Mouse (Mus musculus) MEL (cell line): Measurements from ENCODE around the gene Zdhhc13. TPM values are rescaled to one million over a fixed set of nuclear protein-coding genes. Genes with fewer than 3 reads are reported as not detected.

Source experiments
- DNase-seq: peaks from one replicate; pipeline ENCODE4 v3.0.0; 2011; ENCODE audit warnings: low read depth, low spot score
- H3K27ac ChIP-seq: 2 replicates; pipeline ENCODE4 v1.5.1; 2012; ENCODE audit warnings: low read depth, mild to moderate bottlenecking, control low read depth, low read length, moderate library complexity; ENCODE audit not compliant: control insufficient read depth
- H3K27me3 ChIP-seq, 2 experiments: fragments of 150-350 bp in 1 of 2; sonication (generic) in 1 of 2; 2 replicates each; pipeline ENCODE4 v1.6.1; 2012; ENCODE audit warnings: low read length in 2 of 2, mild to moderate bottlenecking in 2 of 2, improper control_type of control experiment in 1 of 2, moderate library complexity in 1 of 2; ENCODE audit not compliant: insufficient read depth in 2 of 2, control insufficient read depth in 1 of 2
- H3K36me3 ChIP-seq, 2 experiments: 2 replicates each; pipeline ENCODE4 v1.6.1; 2012 to 2014; ENCODE audit warnings: low read length in 2 of 2, improper control_type of control experiment in 1 of 2, inconsistent platforms in 1 of 2, mild to moderate bottlenecking in 1 of 2; ENCODE audit not compliant: insufficient read depth in 2 of 2, control insufficient read depth in 1 of 2
- H3K4me1 ChIP-seq, 2 experiments: fragments of 150-350 bp in 1 of 2; sonication (generic) in 1 of 2; 2 replicates each; pipeline ENCODE4 v1.6.1; 2012; ENCODE audit warnings: low read length in 2 of 2, improper control_type of control experiment in 1 of 2, mild to moderate bottlenecking in 1 of 2; ENCODE audit not compliant: insufficient read depth in 2 of 2, control insufficient read depth in 1 of 2
- H3K4me3 ChIP-seq, 2 experiments: fragments of 150-350 bp in 1 of 2; sonication (generic) in 1 of 2; 2 replicates each; pipeline ENCODE4 v1.5.1; 2012; ENCODE audit warnings: low read depth in 2 of 2, low read length in 2 of 2, mild to moderate bottlenecking in 2 of 2, moderate library complexity in 2 of 2, control low read depth in 1 of 2, improper control_type of control experiment in 1 of 2; ENCODE audit not compliant: control insufficient read depth in 1 of 2, insufficient read depth in 1 of 2
- H3K79me2 ChIP-seq: 2 replicates; pipeline ENCODE4 v1.6.1; 2012; ENCODE audit warnings: mild to moderate bottlenecking, low read length, moderate library complexity; ENCODE audit not compliant: control insufficient read depth, poor library complexity, insufficient read depth
- H3K9ac ChIP-seq: 2 replicates; pipeline ENCODE4 v1.6.1; 2012; ENCODE audit warnings: low read depth, mild to moderate bottlenecking, control low read depth, low read length, moderate library complexity; ENCODE audit not compliant: control insufficient read depth, poor library complexity, severe bottlenecking
- H3K9me3 ChIP-seq: fragments of 150-350 bp; sonication (generic); replicated peaks from 2 replicates; pipeline ENCODE4 v1.6.1; 2012; ENCODE audit warnings: mild to moderate bottlenecking, low read length, improper control_type of control experiment, moderate library complexity; ENCODE audit not compliant: insufficient read depth
- CHD1 ChIP-seq: IDR thresholded peaks from 2 replicates; pipeline ENCODE4 v1.6.1; 2012; ENCODE audit warnings: low read depth, mild to moderate bottlenecking, inconsistent platforms, low read length, improper control_type of control experiment
- ELF1 ChIP-seq: IDR thresholded peaks from 2 replicates; pipeline ENCODE4 v1.6.1; 2014; ENCODE audit warnings: low read depth, mild to moderate bottlenecking, inconsistent platforms, low read length, improper control_type of control experiment, moderate library complexity
- EP300 ChIP-seq, 2 experiments: IDR thresholded peaks; 2 replicates each; pipeline ENCODE4 v1.6.1; 2011; ENCODE audit warnings: improper control_type of control experiment in 2 of 2, low read length in 2 of 2, low read depth in 1 of 2, mild to moderate bottlenecking in 1 of 2
- GABPA ChIP-seq: IDR thresholded peaks from 2 replicates; pipeline ENCODE4 v1.6.1; 2012; ENCODE audit warnings: low read depth, mild to moderate bottlenecking, inconsistent platforms, low read length, improper control_type of control experiment, moderate library complexity
- HCFC1 ChIP-seq: IDR thresholded peaks from 2 replicates; pipeline ENCODE4 v1.6.1; 2012; ENCODE audit warnings: low read depth, mild to moderate bottlenecking, inconsistent platforms, low read length, improper control_type of control experiment, moderate library complexity
- MAFK ChIP-seq: IDR thresholded peaks from 2 replicates; pipeline ENCODE4 v1.6.1; 2011; ENCODE audit warnings: low read depth, mild to moderate bottlenecking, low read length, improper control_type of control experiment, borderline replicate concordance
- MEF2A ChIP-seq: IDR thresholded peaks from 2 replicates; pipeline ENCODE4 v1.6.1; 2014; ENCODE audit warnings: low read depth, mild to moderate bottlenecking, inconsistent platforms, low read length, improper control_type of control experiment; ENCODE audit not compliant: poor library complexity, insufficient replicate concordance, severe bottlenecking; ENCODE audit errors: extremely low read depth
- MXI1 ChIP-seq: IDR thresholded peaks from 2 replicates; pipeline ENCODE4 v1.6.1; 2011; ENCODE audit warnings: mild to moderate bottlenecking, low read depth, low read length, improper control_type of control experiment
- MYB ChIP-seq: IDR thresholded peaks from 2 replicates; pipeline ENCODE4 v1.6.1; 2011; ENCODE audit warnings: mild to moderate bottlenecking, low read depth, low read length, improper control_type of control experiment
- MYC ChIP-seq: IDR thresholded peaks from 2 replicates; pipeline ENCODE4 v1.6.1; 2011; ENCODE audit warnings: low read depth, mild to moderate bottlenecking, low read length, improper control_type of control experiment, moderate library complexity
- NRF1 ChIP-seq: IDR thresholded peaks from 2 replicates; pipeline ENCODE4 v1.6.1; 2014; ENCODE audit warnings: low read depth, mild to moderate bottlenecking, inconsistent platforms, low read length, improper control_type of control experiment, moderate library complexity; ENCODE audit not compliant: poor library complexity, insufficient read depth, severe bottlenecking
- POLR2A ChIP-seq, 2 experiments: IDR thresholded peaks; 2 replicates each; pipeline ENCODE4 v1.6.1; 2011 to 2012; ENCODE audit warnings: low read length in 2 of 2, mild to moderate bottlenecking in 2 of 2, control low read depth in 1 of 2, improper control_type of control experiment in 1 of 2, low read depth in 1 of 2, moderate library complexity in 1 of 2; ENCODE audit not compliant: control insufficient read depth in 1 of 2, insufficient read depth in 1 of 2, poor library complexity in 1 of 2
- RCOR1 ChIP-seq: IDR thresholded peaks from 2 replicates; pipeline ENCODE4 v1.6.1; 2012; ENCODE audit warnings: low read depth, mild to moderate bottlenecking, inconsistent platforms, low read length, improper control_type of control experiment
- TAL1 ChIP-seq: IDR thresholded peaks from 2 replicates; pipeline ENCODE4 v1.6.1; 2012; ENCODE audit warnings: mild to moderate bottlenecking, inconsistent platforms, low read length, moderate library complexity, mixed read lengths
- TCF12 ChIP-seq: IDR thresholded peaks from 2 replicates; pipeline ENCODE4 v1.6.1; 2014; ENCODE audit warnings: low read depth, mild to moderate bottlenecking, inconsistent platforms, low read length, improper control_type of control experiment, moderate library complexity
- USF1 ChIP-seq: IDR thresholded peaks from 2 replicates; pipeline ENCODE4 v1.6.1; 2014; ENCODE audit warnings: low read depth, mild to moderate bottlenecking, inconsistent platforms, low read length, improper control_type of control experiment, moderate library complexity
- ZMIZ1 ChIP-seq: IDR thresholded peaks from 2 replicates; pipeline ENCODE4 v1.6.1; 2012; ENCODE audit warnings: low read depth, mild to moderate bottlenecking, inconsistent platforms, low read length, improper control_type of control experiment, moderate library complexity
- polyA plus RNA-seq, 2 experiments: library from polyadenylated mRNA; stranded (reverse) in 1 of 2; unstranded in 1 of 2; fragments of >175 nt in 1 of 2; fragments of >200 nt in 1 of 2; gene quantifications; 2 replicates each; pipeline versions ENCODE4 v1.2.1 to v1.2.4; 2012; ENCODE audit warnings: low replicate concordance in 2 of 2, low read depth in 1 of 2; ENCODE audit not compliant: insufficient read length in 2 of 2, insufficient read depth in 1 of 2, missing spikeins in 1 of 2
- total RNA-seq: library from RNA; depleted of rRNA; stranded (reverse); fragments of 300-350 nt; gene quantifications from 2 replicates; pipeline ENCODE4 v1.2.3, GENCODE M21; 2012

Zdhhc13 gene
- total and polyA plus RNA-seq, 3 experiments = 32.8 to 46.1 TPM; not detected in 1

DNA sequence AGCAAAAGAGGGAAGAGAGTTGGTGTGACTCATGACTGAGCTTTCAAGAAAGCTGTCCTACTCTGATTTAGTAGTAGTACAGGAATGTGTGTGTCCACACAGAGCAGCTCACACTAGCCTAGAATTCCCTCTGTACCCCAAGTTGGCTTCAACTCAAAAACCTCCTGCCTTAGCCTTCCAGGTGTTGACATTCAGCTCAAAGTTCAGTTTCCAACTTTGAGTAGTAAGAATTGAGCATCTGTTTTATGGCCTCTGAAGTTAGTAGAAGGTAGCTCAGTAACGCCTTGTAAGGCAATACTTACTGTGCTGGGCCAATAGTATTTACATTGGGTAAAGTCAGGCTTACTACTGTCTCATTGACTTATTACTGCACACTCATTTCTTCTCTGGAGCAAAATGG, 24.8 kb downstream of the Zdhhc13 start:
- H3K27me3 ChIP-seq = no peaks in the 10 kb centered on the region
- no peak overlapping the region for H3K27ac ChIP-seq
- H3K4me1 ChIP-seq = no peaks in the 10 kb centered on the region
- no peak for DNase-seq
- H3K79me2 ChIP-seq = no peaks in the 10 kb centered on the region
- no peak overlapping the region for H3K9ac ChIP-seq
- no peak for TF ChIP-seq ZMIZ1
- no peak for TF ChIP-seq TAL1
- no peaks in the 10 kb centered on the region for H3K9me3 ChIP-seq
- no peak overlapping the region for H3K4me3 ChIP-seq
- H3K36me3 ChIP-seq = peaks cover 0 to 29% of the 10 kb centered on the region in 2 experiments; a peak in 2 of 4 replicates

GRCm38 (mm10) chr7:48821654-48822053, 32.9 kb downstream of the Zdhhc13 start:
- no peak overlapping the region for H3K4me3 ChIP-seq
- TF ChIP-seq NRF1 (no peak), HCFC1 (no peak), EP300 (IDR thresholded peaks at IDR 0.05; ENCODE audit: low read depth in 1 of 2, low read length in 2 of 2) (no peak), MEF2A (no peak), USF1 (no peak), RCOR1 (no peak), CHD1 (no peak), GABPA (no peak), TCF12 (no peak), ELF1 (no peak)
- H3K79me2 ChIP-seq = no peaks in the 10 kb centered on the region
- no peaks in the 10 kb centered on the region for H3K4me1 ChIP-seq
- no peaks in the 10 kb centered on the region for H3K27me3 ChIP-seq
- H3K9ac ChIP-seq = no peak overlapping the region
- peaks cover 0 to 28% of the 10 kb centered on the region in 2 experiments; a peak in 2 of 4 replicates for H3K36me3 ChIP-seq
- DNase-seq = no peak
- no peak overlapping the region for H3K27ac ChIP-seq
- H3K9me3 ChIP-seq = no peaks in the 10 kb centered on the region

- H3K79me2 ChIP-seq = no peaks in the 10 kb centered on the region
- H3K9me3 ChIP-seq = no peaks in the 10 kb centered on the region
- H3K27ac ChIP-seq = no peak overlapping the region
- no peak overlapping the region for H3K4me3 ChIP-seq
- TF ChIP-seq POLR2A (IDR thresholded peaks at IDR 0.05; ENCODE audit: control insufficient read depth in 1 of 2, insufficient read depth in 1 of 2, low read depth in 1 of 2, low read length in 2 of 2, poor library complexity in 1 of 2) (no peak), NRF1 (no peak), MYB (no peak), GABPA (no peak), CHD1 (no peak), MXI1 (no peak), MAFK (no peak), MYC (no peak)
- no peaks in the 10 kb centered on the region for H3K4me1 ChIP-seq
- no peak for DNase-seq
- no peaks in the 10 kb centered on the region for H3K27me3 ChIP-seq
- peaks cover 3 to 19% of the 10 kb centered on the region in 2 experiments for H3K36me3 ChIP-seq
- no peak overlapping the region for H3K9ac ChIP-seq
Observed at GRCm38 (mm10) chr7:48823621-48824020, 34.8 kb downstream of the Zdhhc13 start.
